Mouse (Mus musculus) ES-CJ7 (cell line): ENCODE results near the gene Cdv3.
"Not testable (repeated sequence)": the region's sequence is repeated elsewhere in the genome, so short reads cannot be mapped to it uniquely, and the experiment has no call there.

ENCODE experiments used
- DNase-seq: peaks from one replicate; pipeline ENCODE4 v3.0.0; 2011; ENCODE audit warnings: low read depth, low spot score

Gene Cdv3

GRCm38 (mm10) chr9:103372271-103373010 lies 6.8 kb upstream of the Cdv3 start:
- peak; percentile 70 for DNase-seq

GRCm38 (mm10) chr9:103369951-103370350 lies 4.3 kb upstream of the Cdv3 start:
- DNase-seq = no peak

GRCm38 (mm10) chr9:103366356-103366755 lies 716 bp upstream of the Cdv3 start:
- no peak for DNase-seq

- DNase-seq = peak; percentile 25
Measured at GRCm38 (mm10) chr9:103364601-103365289, 895 bp downstream of the Cdv3 start.

- peak; percentile 50 for DNase-seq
Measured at GRCm38 (mm10) chr9:103363730-103364417, 1.8 kb downstream of the Cdv3 start.

- DNase-seq = no peak
Measured at GRCm38 (mm10) chr9:103363088-103363487, 2.6 kb downstream of the Cdv3 start.

GRCm38 (mm10) chr9:103360642-103361041 lies 5.0 kb downstream of the Cdv3 start:
- DNase-seq = no peak

- DNase-seq = no peak
Measured at GRCm38 (mm10) chr9:103358545-103358944, 7.1 kb downstream of the Cdv3 start.

- DNase-seq = peak; percentile 42
Measured at GRCm38 (mm10) chr9:103357893-103358292, 7.7 kb downstream of the Cdv3 start.

- DNase-seq = not testable (repeated sequence)
Measured at GRCm38 (mm10) chr9:103353500-103354260, 12.0 kb downstream of the Cdv3 start.

- no peak for DNase-seq
Measured at GRCm38 (mm10) chr9:103348791-103349190, 16.8 kb downstream of the Cdv3 start.

GRCm38 (mm10) chr9:103347996-103348490 lies 17.6 kb downstream of the Cdv3 start:
- no peak for DNase-seq

GRCm38 (mm10) chr9:103347045-103347444 lies 18.6 kb downstream of the Cdv3 start:
- no peak for DNase-seq

GRCm38 (mm10) chr9:103336912-103337311 lies 28.7 kb downstream of the Cdv3 start:
- DNase-seq = no peak

- no peak for DNase-seq
Measured at GRCm38 (mm10) chr9:103332663-103333062, 33.0 kb downstream of the Cdv3 start.

- no peak for DNase-seq
Measured at GRCm38 (mm10) chr9:103326449-103326848, 39.2 kb downstream of the Cdv3 start.

GRCm38 (mm10) chr9:103324678-103325077 lies 41.0 kb downstream of the Cdv3 start:
- no peak for DNase-seq

GRCm38 (mm10) chr9:103309832-103310231 lies 55.8 kb downstream of the Cdv3 start:
- no peak for DNase-seq

GRCm38 (mm10) chr9:103305332-103306041 lies 60.2 kb downstream of the Cdv3 start:
- DNase-seq = peak; percentile 51

- DNase-seq = peak; percentile 93
Measured at GRCm38 (mm10) chr9:103304927-103305326, 60.7 kb downstream of the Cdv3 start, which contains the start of the genes 1300017J02Rik and Topbp1. TSS of gene 1300017J02Rik (minus strand) at chr9:103305082. TSS of gene Topbp1 (plus strand) at chr9:103305215.
